Mouse (Mus musculus): ENCODE measurements around the gene Wipf1.
"Not testable (repeated sequence)": the region's sequence is repeated elsewhere in the genome, so short reads cannot be mapped to it uniquely, and the experiment has no call there.

Gene Wipf1

GRCm38 (mm10) chr2:73529356-73530330 is at the start of gene Wipf1:
Gene Wipf1 (minus strand): TSS chr2:73529734.
- DNase-seq (ENCODE audit: low spot score in 2 of 2), result peak; percentile 54 to 73

GRCm38 (mm10) chr2:73579168-73579567 is 49.6 kb upstream of the Wipf1 start:
- no peak for DNase-seq (ENCODE audit: low spot score in 2 of 2)

GRCm38 (mm10) chr2:73574418-73574817 is 44.9 kb upstream of the Wipf1 start:
- DNase-seq (ENCODE audit: low spot score in 2 of 2), result no peak

GRCm38 (mm10) chr2:73573556-73573955 is 44.0 kb upstream of the Wipf1 start:
- no peak for DNase-seq (ENCODE audit: low spot score in 2 of 2)

GRCm38 (mm10) chr2:73572539-73573372 is 43.2 kb upstream of the Wipf1 start:
- peak; percentile 76 to 86 for DNase-seq (ENCODE audit: low spot score in 2 of 2)

GRCm38 (mm10) chr2:73571901-73572300 is 42.4 kb upstream of the Wipf1 start:
- DNase-seq (ENCODE audit: low spot score in 2 of 2), result no peak

- no peak for DNase-seq (ENCODE audit: low spot score in 2 of 2)
These were observed 41.8 kb upstream of the Wipf1 start for GRCm38 (mm10) chr2:73571304-73571703.

GRCm38 (mm10) chr2:73566989-73567605 is 37.6 kb upstream of the Wipf1 start:
- DNase-seq (ENCODE audit: low spot score in 2 of 2), result peak in 1 of 2 experiments; percentile 60

- no peak for DNase-seq (ENCODE audit: low spot score in 2 of 2)
These were observed 36.6 kb upstream of the Wipf1 start for GRCm38 (mm10) chr2:73566162-73566561.

GRCm38 (mm10) chr2:73563690-73564089 is 34.2 kb upstream of the Wipf1 start:
- no peak for DNase-seq (ENCODE audit: low spot score in 2 of 2)

- no peak for DNase-seq (ENCODE audit: low spot score in 2 of 2)
These were observed 33.1 kb upstream of the Wipf1 start for GRCm38 (mm10) chr2:73562656-73563055.

GRCm38 (mm10) chr2:73561665-73562063 is 32.1 kb upstream of the Wipf1 start:
- DNase-seq (ENCODE audit: low spot score in 2 of 2), result peak in 1 of 2 experiments; percentile 45

GRCm38 (mm10) chr2:73560899-73561664 is 31.5 kb upstream of the Wipf1 start:
- DNase-seq (ENCODE audit: low spot score in 2 of 2), result no peak

- no peak for DNase-seq (ENCODE audit: low spot score in 2 of 2)
These were observed 30.9 kb upstream of the Wipf1 start for GRCm38 (mm10) chr2:73560445-73560844.

GRCm38 (mm10) chr2:73557956-73558355 is 28.4 kb upstream of the Wipf1 start:
- no peak for DNase-seq (ENCODE audit: low spot score in 2 of 2)

- DNase-seq (ENCODE audit: low spot score in 2 of 2), result not testable (repeated sequence)
These were observed 27.5 kb upstream of the Wipf1 start for GRCm38 (mm10) chr2:73557061-73557460.

- no peak for DNase-seq (ENCODE audit: low spot score in 2 of 2)
These were observed 24.9 kb upstream of the Wipf1 start for GRCm38 (mm10) chr2:73554389-73554788.

- DNase-seq (ENCODE audit: low spot score in 2 of 2), result no peak
These were observed 23.4 kb upstream of the Wipf1 start for GRCm38 (mm10) chr2:73552926-73553325.

GRCm38 (mm10) chr2:73550725-73551124 is 21.2 kb upstream of the Wipf1 start:
- DNase-seq (ENCODE audit: low spot score in 2 of 2), result no peak

GRCm38 (mm10) chr2:73548542-73548941 is 19.0 kb upstream of the Wipf1 start:
- DNase-seq (ENCODE audit: low spot score in 2 of 2), result no peak

GRCm38 (mm10) chr2:73547256-73547655 is 17.7 kb upstream of the Wipf1 start:
- no peak for DNase-seq (ENCODE audit: low spot score in 2 of 2)
